Mouse (Mus musculus): ENCODE data around the gene Ddx17. TPM values are rescaled to one million over a fixed set of nuclear protein-coding genes. Genes with fewer than 3 reads are reported as not detected.

Ddx17 gene
- total and polyA plus RNA-seq, 2 experiments from 2014 or later = 35.1 to 302 TPM

GRCm38 (mm10) chr15:79516171-79517096 is 30.1 kb downstream of the Ddx17 start, which contains the start of gene Kdelr3:
Kdelr3 (plus strand) TSS chr15:79516411.
- 1% methylated on average over 61 of the region's 71 CpGs for WGBS

GRCm38 (mm10) chr15:79513940-79514339 is 32.6 kb downstream of the Ddx17 start:
- no peak for TF ChIP-seq CTCF (IDR thresholded peaks at IDR 0.05)
- no peak overlapping the region for H3K9ac ChIP-seq (replicated peaks; ENCODE audit: low read length, poor library complexity, severe bottlenecking)
- H3K36me3 ChIP-seq (ENCODE audit: insufficient read depth, low read length) = no peaks in the 10 kb centered on the region
- no peak overlapping the region for H3K4me3 ChIP-seq (ENCODE audit: low read depth, low read length)
- no peak overlapping the region for H3K27ac ChIP-seq (ENCODE audit: low read depth, low read length)
- 11% methylated on average over 9 of the region's 9 CpGs for WGBS
- no peak for DNase-seq (ENCODE audit: low spot score)
- peaks cover 43% of the 10 kb centered on the region for H3K27me3 ChIP-seq (ENCODE audit: insufficient read depth, low read length)
- peaks cover 6% of the 10 kb centered on the region; the same call in 1 of the 2 replicates for H3K4me1 ChIP-seq (ENCODE audit: insufficient read depth, low read length)
- no peak for ATAC-seq (ENCODE audit: low FRiP score)
- no peak overlapping the region for H3K4me2 ChIP-seq (ENCODE audit: low read depth, low read length, poor library complexity, severe bottlenecking)
- no peaks in the 10 kb centered on the region for H3K9me3 ChIP-seq (ENCODE audit: low read length)

More at GRCm38 (mm10) chr15:79516171-79517096, 30.1 kb downstream of the Ddx17 start, which contains the start of gene Kdelr3:
- TF ChIP-seq CTCF (IDR thresholded peaks at IDR 0.05) = no peak
- Histone ChIP-seq H3K36me3 (ENCODE audit: insufficient read depth, low read length) (no peaks in the 10 kb centered on the region), H3K27ac (ENCODE audit: low read depth, low read length) (no peak within 1 kb of the TSS), H3K4me1 (ENCODE audit: insufficient read depth, low read length) (peaks cover 6% of the 10 kb centered on the region; the same call in 1 of the 2 replicates), H3K27me3 (ENCODE audit: insufficient read depth, low read length) (peaks cover 39% of the 10 kb centered on the region), H3K9me3 (ENCODE audit: low read length) (no peaks in the 10 kb centered on the region), H3K4me2 (ENCODE audit: low read depth, low read length, poor library complexity, severe bottlenecking) (peak within 1 kb of the TSS; percentile 67), H3K9ac (replicated peaks; ENCODE audit: low read length, poor library complexity, severe bottlenecking) (0 out of 2 replicates have a peak within 1 kb of the TSS, but pooled peaks have one; percentile 19), H3K4me3 (ENCODE audit: low read depth, low read length) (peak within 1 kb of the TSS; percentile 39)
- DNase-seq (ENCODE audit: low spot score) = peak; percentile 48
- ATAC-seq (ENCODE audit: low FRiP score) = peak; percentile 14; the same call in 1 of the 2 replicates

- peaks cover 41% of the 10 kb centered on the region for H3K27me3 ChIP-seq (ENCODE audit: insufficient read depth, low read length)
- peak; percentile 82 for ATAC-seq (ENCODE audit: low FRiP score)
- peak; percentile 90 for DNase-seq (ENCODE audit: low spot score)
These were observed 34.8 kb downstream of the Ddx17 start for GRCm38 (mm10) chr15:79511553-79512320.

GRCm38 (mm10) chr15:79510425-79510824 is 36.1 kb downstream of the Ddx17 start:
- no peak overlapping the region for H3K27ac ChIP-seq (ENCODE audit: low read depth, low read length)
- no peak for TF ChIP-seq CTCF (IDR thresholded peaks at IDR 0.05)
- no peaks in the 10 kb centered on the region; the same call in 1 of the 2 replicates for H3K4me1 ChIP-seq (ENCODE audit: insufficient read depth, low read length)
- H3K4me2 ChIP-seq (ENCODE audit: low read depth, low read length, poor library complexity, severe bottlenecking) = no peak overlapping the region
- WGBS = 83% methylated on average over 7 of the region's 7 CpGs
- no peaks in the 10 kb centered on the region for H3K36me3 ChIP-seq (ENCODE audit: insufficient read depth, low read length)
- no peak overlapping the region for H3K4me3 ChIP-seq (ENCODE audit: low read depth, low read length)
- H3K9ac ChIP-seq (replicated peaks; ENCODE audit: low read length, poor library complexity, severe bottlenecking) = no peak overlapping the region
- H3K9me3 ChIP-seq (ENCODE audit: low read length) = no peaks in the 10 kb centered on the region
- DNase-seq (ENCODE audit: low spot score) (no peak), ATAC-seq (ENCODE audit: low FRiP score) (no peak)
- peaks cover 42% of the 10 kb centered on the region for H3K27me3 ChIP-seq (ENCODE audit: insufficient read depth, low read length)

More at GRCm38 (mm10) chr15:79511553-79512320, 34.8 kb downstream of the Ddx17 start:
- peaks cover 6% of the 10 kb centered on the region; the same call in 1 of the 2 replicates for H3K4me1 ChIP-seq (ENCODE audit: insufficient read depth, low read length)
- 0 out of 2 replicates have a peak overlapping the region, but pooled peaks have one; percentile 20 for H3K9ac ChIP-seq (replicated peaks; ENCODE audit: low read length, poor library complexity, severe bottlenecking)
- WGBS = 1% methylated on average over 59 of the region's 61 CpGs
- H3K4me2 ChIP-seq (ENCODE audit: low read depth, low read length, poor library complexity, severe bottlenecking) = peak overlapping the region; percentile 71
- H3K27ac ChIP-seq (ENCODE audit: low read depth, low read length) = no peak overlapping the region
- TF ChIP-seq CTCF (IDR thresholded peaks at IDR 0.05) = peak; percentile 11; the same call in 1 of the 2 replicates
- no peaks in the 10 kb centered on the region for H3K9me3 ChIP-seq (ENCODE audit: low read length)
- no peaks in the 10 kb centered on the region for H3K36me3 ChIP-seq (ENCODE audit: insufficient read depth, low read length)
- peak overlapping the region; percentile 39 for H3K4me3 ChIP-seq (ENCODE audit: low read depth, low read length)

- peaks cover 43% of the 10 kb centered on the region for H3K27me3 ChIP-seq (ENCODE audit: insufficient read depth, low read length)
- no peaks in the 10 kb centered on the region for H3K9me3 ChIP-seq (ENCODE audit: low read length)
These were observed 36.5 kb downstream of the Ddx17 start for GRCm38 (mm10) chr15:79509998-79510397.

More at GRCm38 (mm10) chr15:79509998-79510397, 36.5 kb downstream of the Ddx17 start:
- Histone ChIP-seq H3K4me3 (ENCODE audit: low read depth, low read length) (no peak overlapping the region), H3K9ac (replicated peaks; ENCODE audit: low read length, poor library complexity, severe bottlenecking) (no peak overlapping the region), H3K4me2 (ENCODE audit: low read depth, low read length, poor library complexity, severe bottlenecking) (peak overlapping the region; percentile 9; the same call in 1 of the 2 replicates), H3K27ac (ENCODE audit: low read depth, low read length) (no peak overlapping the region), H3K4me1 (ENCODE audit: insufficient read depth, low read length) (peaks cover 4% of the 10 kb centered on the region; the same call in 1 of the 2 replicates), H3K36me3 (ENCODE audit: insufficient read depth, low read length) (no peaks in the 10 kb centered on the region)
- DNase-seq (ENCODE audit: low spot score) = no peak
- no peak for ATAC-seq (ENCODE audit: low FRiP score)
- no peak for TF ChIP-seq CTCF (IDR thresholded peaks at IDR 0.05)
- WGBS = 38% methylated on average over 6 of the region's 6 CpGs

All from midbrain, postnatal 0 days (tissue).